Mouse (Mus musculus): Measurements from ENCODE around the gene Mfsd4a. TPM values are rescaled to one million over a fixed set of nuclear protein-coding genes. Genes with fewer than 3 reads are reported as not detected.

Gene Mfsd4a
- total RNA-seq, 2 experiments from 2014 or later, result 1.7 to 2.5 TPM

GRCm38 (mm10) chr1:132069436-132069835, 1.6 kb upstream of the Mfsd4a start:
- no peak for DNase-seq (ENCODE audit: low spot score in 2 of 2)

DNA sequence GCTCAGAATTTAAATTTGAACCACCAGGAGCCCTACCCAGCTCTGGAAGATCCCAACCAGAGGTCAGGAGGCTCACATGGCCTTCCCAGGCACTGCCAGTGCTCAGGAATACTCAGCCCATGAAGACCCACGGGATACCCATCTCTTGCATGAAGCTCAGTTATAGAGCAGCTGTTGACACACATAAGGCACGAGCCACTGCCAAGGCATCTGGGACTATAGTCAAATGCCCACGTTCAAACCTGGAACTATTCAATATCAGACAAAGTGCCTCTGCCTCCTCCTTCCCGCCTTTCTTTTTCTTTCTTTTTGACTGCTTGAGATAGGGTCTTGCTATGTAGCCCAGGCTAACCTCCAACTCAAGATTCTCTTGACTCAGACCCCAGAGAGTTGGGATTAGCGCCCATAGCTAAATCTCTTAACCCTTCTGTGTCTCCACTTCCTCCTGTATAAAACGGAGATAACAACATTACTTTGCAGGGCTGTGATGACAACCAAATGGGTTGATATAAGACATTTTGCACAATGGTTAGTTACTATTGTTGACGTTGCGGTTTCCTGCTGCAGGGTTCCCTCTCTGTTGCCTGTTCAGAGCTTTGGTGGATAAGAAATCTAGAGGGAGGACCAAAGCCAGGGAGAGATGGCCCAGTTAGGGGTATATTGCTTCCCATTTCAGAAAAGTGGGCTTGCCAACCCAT, 2.2 kb downstream of the Mfsd4a start:
- no peak for DNase-seq (ENCODE audit: low spot score in 2 of 2)

DNA sequence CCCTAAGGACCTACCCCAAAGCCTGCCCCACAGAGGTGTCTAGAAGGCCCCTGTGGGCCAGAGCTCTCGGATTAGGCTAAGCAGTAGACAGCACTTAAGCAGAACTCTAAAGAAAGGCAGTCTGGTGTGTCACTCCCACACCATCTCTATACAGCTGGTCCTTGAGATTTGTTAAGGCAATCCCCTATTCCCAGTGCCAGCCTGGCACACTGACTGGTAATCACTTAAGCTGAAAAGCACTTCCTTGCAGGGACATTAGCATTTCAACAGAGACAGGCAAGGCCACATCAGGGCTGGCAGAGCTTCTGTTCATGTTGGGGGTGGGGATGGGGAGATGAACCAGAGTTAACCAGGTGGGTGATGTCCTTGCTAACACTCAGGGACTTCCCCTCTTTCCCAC, 2.9 kb downstream of the Mfsd4a start:
- DNase-seq (ENCODE audit: low spot score in 2 of 2), result no peak

- no peak for DNase-seq (ENCODE audit: low spot score in 2 of 2)
Observed at GRCm38 (mm10) chr1:132063096-132063495, 4.8 kb downstream of the Mfsd4a start.

- no peak for DNase-seq (ENCODE audit: low spot score in 2 of 2)
Observed at GRCm38 (mm10) chr1:132061750-132062541, 5.9 kb downstream of the Mfsd4a start.

DNA sequence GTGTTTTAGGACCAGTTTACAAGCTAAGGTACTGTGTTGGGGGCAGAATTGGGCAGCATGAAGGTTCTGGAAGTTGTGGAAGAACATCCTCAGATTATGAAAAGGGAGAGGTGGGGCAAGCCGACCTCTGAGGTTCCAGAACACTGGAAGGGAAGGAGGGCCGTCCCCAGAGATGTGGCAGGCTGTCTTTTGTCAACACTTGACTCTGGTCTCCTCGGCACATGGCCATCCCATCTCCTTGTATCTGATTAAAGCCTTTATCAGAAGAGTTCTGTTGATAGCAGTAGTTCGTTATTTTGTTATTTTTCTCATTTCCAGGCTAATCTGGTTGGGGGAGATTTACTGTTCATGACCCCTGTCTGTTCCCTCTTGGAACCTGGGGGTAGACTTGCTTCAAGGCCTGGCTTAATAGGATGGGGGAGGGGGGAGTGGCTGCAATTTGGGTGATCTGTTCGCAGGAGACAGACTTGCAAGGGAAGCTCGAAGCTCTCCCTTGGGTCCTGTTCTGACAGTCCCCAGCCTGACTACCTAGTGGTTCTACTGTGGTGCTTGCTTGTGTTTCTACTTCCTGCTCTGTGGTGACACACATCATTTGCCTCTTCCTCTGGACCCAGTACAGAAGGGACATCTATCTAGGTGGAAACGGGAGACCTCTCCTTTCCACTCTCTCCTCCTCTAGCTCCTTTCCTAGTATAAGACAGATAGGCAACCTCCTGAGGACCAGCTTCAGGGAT, 7.7 kb downstream of the Mfsd4a start:
- DNase-seq (ENCODE audit: low spot score in 2 of 2), result no peak

DNA sequence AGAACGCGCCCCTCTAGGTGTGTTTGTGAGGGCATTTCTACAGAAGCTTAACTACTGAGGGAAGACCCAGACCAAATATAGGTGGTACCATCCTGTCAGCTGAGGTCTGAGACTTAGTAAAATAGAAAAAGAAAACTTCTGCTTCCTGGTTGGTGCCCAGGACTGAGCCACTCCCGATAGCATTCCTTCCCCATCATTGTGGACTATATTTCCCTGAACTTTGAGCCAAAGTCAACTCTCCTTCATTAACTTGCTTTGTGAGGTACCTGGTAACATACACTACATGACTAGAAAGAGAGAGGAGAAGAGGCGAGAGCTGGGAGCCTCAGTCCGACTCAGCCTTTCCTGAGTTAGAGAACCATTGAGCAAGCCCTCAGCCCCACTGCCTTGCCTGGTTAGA, 9.3 kb downstream of the Mfsd4a start:
- DNase-seq (ENCODE audit: low spot score in 2 of 2), result no peak

DNA sequence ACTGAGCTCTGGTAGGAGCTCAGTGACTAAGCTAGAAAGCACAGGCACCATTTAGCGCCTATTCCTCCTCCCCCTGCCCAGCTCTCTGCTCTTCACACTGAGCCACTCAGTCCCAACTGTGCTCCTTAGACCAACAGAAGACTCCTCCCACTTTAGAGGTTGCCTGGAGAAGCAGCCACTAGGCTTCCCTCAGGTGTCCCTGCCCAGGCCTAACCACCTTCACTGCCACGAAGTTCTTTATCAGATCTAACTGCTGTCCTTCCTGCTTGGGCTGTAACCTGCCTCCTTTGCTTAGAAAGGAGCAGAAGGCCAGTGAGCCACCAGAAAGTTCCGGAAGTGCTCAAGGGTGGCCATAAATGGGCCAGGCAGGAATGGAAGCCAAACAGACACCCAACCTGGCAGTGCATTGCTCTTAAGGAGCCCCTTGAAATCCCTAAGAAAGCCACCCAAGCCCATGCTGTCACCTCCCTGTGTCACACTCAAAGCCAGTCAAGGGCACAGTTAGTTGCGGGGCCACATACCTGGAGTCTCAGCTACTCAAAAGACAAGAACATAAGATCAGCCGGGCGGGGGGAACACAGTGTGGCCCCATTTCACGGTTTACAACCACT, 12.7 kb downstream of the Mfsd4a start:
- DNase-seq (ENCODE audit: low spot score in 2 of 2), result no peak

DNA sequence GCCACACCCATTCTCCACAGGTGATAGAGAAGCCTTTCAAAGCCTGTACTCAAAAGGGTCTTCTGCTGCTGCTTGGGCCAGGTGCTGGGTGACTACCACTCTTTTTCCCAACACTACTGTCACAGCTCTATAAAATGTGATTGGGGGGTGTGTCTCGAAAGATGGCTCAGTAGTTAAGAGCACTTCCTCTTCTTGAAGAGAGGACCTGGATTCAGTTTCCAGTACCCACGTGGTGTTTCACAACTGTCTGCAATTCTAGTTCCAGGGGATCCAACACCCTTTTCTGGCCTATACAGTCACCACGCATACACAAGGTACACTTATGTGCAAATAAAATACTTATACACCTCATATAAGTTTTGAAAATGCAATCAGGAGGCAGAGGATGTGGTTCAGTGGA, 13.5 kb downstream of the Mfsd4a start:
- DNase-seq (ENCODE audit: low spot score in 2 of 2), result no peak

GRCm38 (mm10) chr1:132051746-132052145, 16.1 kb downstream of the Mfsd4a start:
- no peak for DNase-seq (ENCODE audit: low spot score in 2 of 2)

- DNase-seq (ENCODE audit: low spot score in 2 of 2), result peak; percentile 60 to 61
Observed at GRCm38 (mm10) chr1:132046143-132046735, 21.6 kb downstream of the Mfsd4a start.

DNA sequence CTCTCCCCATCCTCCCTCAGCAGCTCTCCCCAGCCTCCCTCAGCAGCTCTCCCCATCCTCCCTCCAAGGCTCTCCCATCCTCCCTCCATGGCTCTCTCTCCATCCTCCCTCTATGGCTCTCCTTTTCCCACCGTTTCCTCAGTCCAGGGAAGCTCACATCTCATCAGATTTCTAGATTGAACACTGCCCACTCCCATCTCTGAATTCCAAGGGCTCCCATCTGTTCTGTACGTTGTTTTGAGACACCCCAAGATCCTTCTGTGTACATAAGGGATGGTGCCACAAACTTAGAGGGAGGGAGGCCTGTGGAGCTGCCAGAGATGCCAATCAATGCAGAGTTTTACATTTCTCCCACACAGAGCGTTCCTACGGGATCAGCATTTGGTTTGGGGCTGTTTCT, 24.1 kb downstream of the Mfsd4a start:
- no peak for DNase-seq (ENCODE audit: low spot score in 2 of 2)

DNA sequence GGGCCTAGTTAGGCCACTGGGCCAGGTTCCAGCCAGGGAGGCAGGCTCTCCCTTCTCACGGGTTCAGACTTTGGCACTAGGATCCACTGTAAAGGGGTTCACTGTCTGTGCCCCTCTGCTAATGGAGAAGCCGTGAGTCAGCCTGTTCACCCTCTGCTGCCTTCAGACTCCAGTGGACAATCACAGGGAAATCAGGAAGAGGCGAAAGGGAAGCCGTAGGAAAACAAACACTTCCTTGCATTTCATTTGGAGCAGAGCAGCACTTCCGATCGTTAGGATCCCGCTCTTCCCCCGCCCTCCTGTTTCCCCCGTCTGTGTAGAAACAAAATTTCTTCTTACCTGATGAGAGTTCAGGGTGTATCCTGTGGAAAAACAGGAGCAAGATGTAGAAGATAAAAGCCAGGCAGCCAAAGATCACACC, 27.7 kb downstream of the Mfsd4a start:
- DNase-seq (ENCODE audit: low spot score in 2 of 2), result no peak

- DNase-seq (ENCODE audit: low spot score in 2 of 2), result no peak
Observed at GRCm38 (mm10) chr1:132038753-132039152, 29.1 kb downstream of the Mfsd4a start.

GRCm38 (mm10) chr1:132037746-132038145, 30.1 kb downstream of the Mfsd4a start:
- no peak for DNase-seq (ENCODE audit: low spot score in 2 of 2)

DNA sequence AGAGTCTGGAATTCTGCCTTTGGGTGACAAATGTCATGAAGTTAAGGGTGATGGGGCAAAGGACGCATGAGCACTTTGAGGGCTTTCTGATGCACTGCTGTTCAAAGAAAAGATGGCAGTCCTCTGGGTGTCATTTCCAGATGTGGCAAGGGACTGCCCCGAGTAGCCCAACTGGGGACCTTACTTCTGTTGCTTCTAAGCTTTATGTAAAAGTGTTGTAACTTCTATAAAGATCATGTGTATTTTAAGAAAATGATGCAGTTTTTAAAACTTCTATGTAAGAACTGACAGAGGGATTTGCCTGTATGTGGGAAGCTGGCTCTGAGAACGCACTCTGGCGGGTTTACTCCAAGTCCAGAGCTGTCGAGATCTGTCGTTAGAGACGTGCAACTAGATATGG, 35.7 kb downstream of the Mfsd4a start:
- no peak for DNase-seq (ENCODE audit: low spot score in 2 of 2)

GRCm38 (mm10) chr1:132030574-132030973, 37.3 kb downstream of the Mfsd4a start:
- DNase-seq (ENCODE audit: low spot score in 2 of 2), result no peak

GRCm38 (mm10) chr1:132028413-132028812, 39.4 kb downstream of the Mfsd4a start:
- DNase-seq (ENCODE audit: low spot score in 2 of 2), result no peak

- no peak for DNase-seq (ENCODE audit: low spot score in 2 of 2)
Observed at GRCm38 (mm10) chr1:132027978-132028377, 39.9 kb downstream of the Mfsd4a start.

GRCm38 (mm10) chr1:132026925-132027646, 40.8 kb downstream of the Mfsd4a start:
- DNase-seq (ENCODE audit: low spot score in 2 of 2), result no peak
